Mouse (Mus musculus): ENCODE measurements around the gene Slc7a7. TPM values are rescaled to one million over a fixed set of nuclear protein-coding genes. Genes with fewer than 3 reads are reported as not detected.

Gene Slc7a7
- polyA plus RNA-seq, 1 experiment from 2014 or later, result 8.2 TPM

DNA sequence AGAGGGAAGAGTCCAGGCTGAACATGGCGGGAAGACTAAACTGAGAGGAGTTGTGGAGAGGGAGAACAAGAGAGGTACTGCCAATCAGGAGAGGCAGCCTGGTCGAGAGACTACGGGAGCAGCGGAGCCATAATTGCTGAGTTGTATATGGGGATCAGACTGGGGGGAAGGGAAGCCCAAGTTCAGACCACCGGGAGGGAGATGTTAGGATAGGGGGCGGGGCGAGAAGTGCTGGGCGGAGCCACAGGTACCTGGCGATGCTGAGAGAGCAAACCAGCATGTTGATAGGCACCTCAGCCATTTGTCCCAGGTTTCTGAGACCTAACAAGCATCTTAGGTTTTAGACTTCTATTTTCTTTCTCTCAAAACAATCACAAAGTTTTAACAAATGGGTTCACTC is 88.4 kb downstream of the Slc7a7 start:
- in situ Hi-C loops (cut with MboI; ENCODE audit: low pct_unique_long_range_greater_than_20kb), result no loop called here
- H3K27me3 ChIP-seq, result no peaks in the 10 kb centered on the region
- TF ChIP-seq CTCF (IDR thresholded peaks at IDR 0.05), result no peak
- POLR2A ChIA-PET, result interaction anchor here (0.7 kb wide), 1 partner anchor 87 kb away, joined by 5 read pairs; no protein-coding TSS in a partner anchor
- CTCF ChIA-PET, result no interaction called here
- no peak for DNase-seq (ENCODE audit: low read depth, low spot score)
- ATAC-seq, result no peak

DNA sequence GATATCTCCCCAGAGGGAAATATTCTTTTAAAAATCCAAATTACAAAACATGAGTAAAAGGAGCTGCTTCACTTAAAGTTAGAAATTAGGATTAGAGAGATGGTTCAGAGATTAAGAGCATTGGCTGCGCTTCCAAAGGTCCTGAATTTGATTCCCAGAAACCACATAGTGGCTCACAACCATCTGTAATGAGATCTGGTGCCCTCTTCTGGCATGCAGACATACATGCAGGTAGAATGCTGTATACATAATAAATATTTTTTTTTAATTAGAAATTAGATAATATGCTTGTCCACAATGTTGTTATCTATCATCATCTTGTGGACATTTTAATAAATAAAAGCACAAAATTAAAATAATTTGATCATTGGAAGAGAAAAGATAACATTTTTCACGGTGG is 89.0 kb downstream of the Slc7a7 start:
- no peak for DNase-seq (ENCODE audit: low read depth, low spot score)
- in situ Hi-C loops (cut with MboI; ENCODE audit: low pct_unique_long_range_greater_than_20kb), result no loop called here
- peak; percentile 51 for TF ChIP-seq CTCF (IDR thresholded peaks at IDR 0.05)
- CTCF ChIA-PET, result no interaction called here
- no peak for ATAC-seq
- POLR2A ChIA-PET, result no interaction called here
- no peaks in the 10 kb centered on the region for H3K27me3 ChIP-seq

DNA sequence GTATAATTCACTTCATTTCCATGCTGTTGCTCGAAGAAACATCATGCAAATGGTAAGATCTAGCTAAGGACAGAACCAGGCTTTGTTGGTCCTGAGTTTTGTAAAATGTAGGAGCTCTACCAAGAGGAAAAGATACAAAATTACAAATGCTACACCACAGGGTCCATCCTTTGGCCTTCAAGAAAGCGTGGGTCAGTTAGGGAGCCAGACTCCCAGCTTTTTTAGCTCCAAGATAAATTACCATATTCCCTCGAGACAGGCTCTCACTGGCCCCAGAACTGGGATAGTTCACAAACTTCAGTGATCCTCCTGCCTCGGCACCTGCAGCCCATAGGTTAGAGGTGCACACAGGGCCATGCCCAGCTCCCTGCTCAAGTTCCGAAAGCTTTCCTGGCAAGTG is 93.1 kb downstream of the Slc7a7 start:
- no peak for ATAC-seq
- TF ChIP-seq CTCF (IDR thresholded peaks at IDR 0.05), result no peak
- in situ Hi-C loops (cut with MboI; ENCODE audit: low pct_unique_long_range_greater_than_20kb), result no loop called here
- ChIA-PET POLR2A (no interaction called here), CTCF (interaction anchor here (0.8 kb wide), 1 partner anchor 67 kb away, joined by 3 read pairs; no protein-coding TSS in a partner anchor)
- DNase-seq (ENCODE audit: low read depth, low spot score), result no peak
- no peaks in the 10 kb centered on the region for H3K27me3 ChIP-seq

DNA sequence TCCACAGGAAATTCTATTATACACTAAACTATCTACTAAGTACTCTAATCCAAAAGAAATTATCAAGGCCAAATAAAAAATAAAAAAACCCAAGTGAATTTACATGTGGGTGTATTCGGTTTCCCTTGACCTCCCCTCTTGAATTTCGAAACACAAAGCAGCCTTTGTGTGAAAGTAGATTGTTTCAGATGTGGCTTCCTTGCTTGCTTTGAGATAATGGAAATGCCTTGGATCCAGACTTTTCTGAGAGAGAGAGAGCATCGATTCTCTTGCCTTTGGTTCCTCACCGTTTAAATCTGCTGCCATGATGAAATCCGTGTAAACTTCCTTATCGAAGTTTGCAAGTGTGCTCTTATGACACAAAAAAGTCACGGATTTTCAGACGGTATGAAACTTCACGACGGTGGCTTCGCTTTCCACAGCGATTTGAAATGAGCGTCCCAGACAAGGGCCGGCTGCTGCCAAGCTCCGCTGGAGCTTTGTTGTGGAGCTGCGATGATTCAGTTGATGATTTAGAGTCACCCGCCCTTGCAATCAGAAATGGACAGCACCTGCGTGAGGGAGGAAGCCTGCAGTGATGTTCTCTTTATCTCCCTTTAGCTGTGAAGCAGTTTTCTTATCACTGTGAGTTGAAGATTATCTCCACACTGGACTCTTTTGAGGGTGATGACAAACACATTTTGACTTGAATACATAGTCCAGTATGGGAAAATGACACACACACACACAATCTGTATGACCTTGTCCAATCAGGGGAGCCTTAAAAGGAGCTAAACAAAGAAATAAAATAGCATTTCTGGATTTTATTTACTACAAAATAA is 95.8 kb downstream of the Slc7a7 start:
- ChIA-PET POLR2A (no interaction called here), CTCF (no interaction called here)
- ATAC-seq, result no peak
- DNase-seq (ENCODE audit: low read depth, low spot score), result no peak
- in situ Hi-C loops (cut with MboI; ENCODE audit: low pct_unique_long_range_greater_than_20kb), result no loop called here
- TF ChIP-seq CTCF (IDR thresholded peaks at IDR 0.05), result no peak
- no peaks in the 10 kb centered on the region for H3K27me3 ChIP-seq

Other genes starting within 250 kb of the Slc7a7 start
- gene Dad1, start 163.7 kb downstream of the Slc7a7 start, polyA plus RNA-seq (2021), result 174 TPM
- 113 TPM for gene Abhd4, start 163.6 kb downstream of the Slc7a7 start, polyA plus RNA-seq (2021)
- 0.04 TPM for gene Olfr49, start 132.8 kb downstream of the Slc7a7 start, polyA plus RNA-seq (2021)
- 80.3 TPM for gene Oxa1l, start 56.9 kb downstream of the Slc7a7 start, polyA plus RNA-seq (2021)
- 222 TPM for gene Mrpl52, start 9.1 kb upstream of the Slc7a7 start, polyA plus RNA-seq (2021)
- gene Mmp14, start 13.8 kb upstream of the Slc7a7 start, polyA plus RNA-seq (2021), result 35.9 TPM
- 185 TPM for gene Lrp10, start 46.4 kb upstream of the Slc7a7 start, polyA plus RNA-seq (2021)
- gene Rem2, start 58.3 kb upstream of the Slc7a7 start, polyA plus RNA-seq (2021), result 0.27 TPM
- gene Prmt5, start 99.7 kb upstream of the Slc7a7 start, polyA plus RNA-seq (2021), result 57.4 TPM
- 23.3 TPM for gene Haus4, start 136.8 kb upstream of the Slc7a7 start, polyA plus RNA-seq (2021)
- gene Ajuba, start 159.8 kb upstream of the Slc7a7 start, polyA plus RNA-seq (2021), result 91.9 TPM
- gene 4931414P19Rik, start 188.2 kb upstream of the Slc7a7 start, polyA plus RNA-seq (2021), result 12.2 TPM
- 335 TPM for gene Psmb5, start 200.2 kb upstream of the Slc7a7 start, polyA plus RNA-seq (2021)
- gene Psmb11, start 203.7 kb upstream of the Slc7a7 start, polyA plus RNA-seq (2021), result 0.01 TPM
- not detected for gene Gm17606, start 223.2 kb upstream of the Slc7a7 start, polyA plus RNA-seq (2021)
- 7.0 TPM for gene Cdh24, start 223.6 kb upstream of the Slc7a7 start, polyA plus RNA-seq (2021)

Measured in Patski (cell line).